Mouse (Mus musculus) embryonic facial prominence, embryonic 14.5 days (tissue): Measurements from ENCODE around the gene Tmem247. TPM values are rescaled to one million over a fixed set of nuclear protein-coding genes. Genes with fewer than 3 reads are reported as not detected.

Experiments
- ATAC-seq: fragments of 200-750 bp; cut with Nextera tagmentation; 2 replicates; pipeline ENCODE4 v1.8.0; 2017; ENCODE audit warnings: low read depth, moderate number of reproducible peaks, moderate TSS enrichment
- DNase-seq: peaks from one replicate; pipeline ENCODE4 v3.0.0-alpha.2; 2015; ENCODE audit warnings: low spot score
- H3K27ac ChIP-seq: fragments of 300-500 bp; sonication (generic); replicated peaks from 2 replicates; pipeline ENCODE4 v1.5.1; 2014; ENCODE audit warnings: low read depth, mild to moderate bottlenecking, low read length, moderate library complexity
- H3K27me3 ChIP-seq: fragments of 300-500 bp; sonication (generic); replicated peaks from 2 replicates; pipeline ENCODE4 v1.6.1; 2014; ENCODE audit warnings: low read length; ENCODE audit not compliant: control insufficient read depth, insufficient read depth
- H3K36me3 ChIP-seq: fragments of 300-500 bp; sonication (generic); 2 replicates; pipeline ENCODE4 v1.6.1; 2014; ENCODE audit warnings: low read length, mixed read lengths; ENCODE audit not compliant: control insufficient read depth, insufficient read depth
- H3K4me1 ChIP-seq: fragments of 300-500 bp; sonication (generic); 2 replicates; pipeline ENCODE4 v1.6.1; 2014; ENCODE audit warnings: antibody characterized with exemption, low read length; ENCODE audit not compliant: control insufficient read depth, insufficient read depth
- H3K4me2 ChIP-seq: fragments of 300-500 bp; sonication (generic); 2 replicates; pipeline ENCODE4 v1.6.1; 2014; ENCODE audit warnings: low read depth, mild to moderate bottlenecking, low read length, moderate library complexity, mixed read lengths
- H3K4me3 ChIP-seq: fragments of 300-500 bp; sonication (generic); 2 replicates; pipeline ENCODE4 v1.5.1; 2014; ENCODE audit warnings: low read depth, mild to moderate bottlenecking, low read length
- H3K9ac ChIP-seq: fragments of 300-500 bp; sonication (generic); 2 replicates; pipeline ENCODE4 v1.6.1; 2014; ENCODE audit warnings: low read depth, mild to moderate bottlenecking, low read length, moderate library complexity, mixed read lengths
- H3K9me3 ChIP-seq: fragments of 300-500 bp; sonication (generic); 2 replicates; pipeline ENCODE4 v1.6.1; 2016; ENCODE audit warnings: low read length; ENCODE audit not compliant: control insufficient read depth
- WGBS: fragments of 180-500 bp; shearing (Covaris S2); extraction: QIAGEN DNeasy Blood & Tissue Kit; methylation state at CpG from one replicate; pipeline ENCODE4 v1.1.7; 2014; 5-methylcytosine and 5-hydroxymethylcytosine counted together
- polyA plus RNA-seq: library from polyadenylated mRNA; unstranded; fragments of >200 nt; fragmentation: Nextera tagmentation; extraction: Ambion mirVana; gene quantifications from 2 replicates; pipeline ENCODE4 v1.2.1, GENCODE M21; 2014

Tmem247 gene
- polyA plus RNA-seq, 1 experiment from 2014 or later = not detected

DNA sequence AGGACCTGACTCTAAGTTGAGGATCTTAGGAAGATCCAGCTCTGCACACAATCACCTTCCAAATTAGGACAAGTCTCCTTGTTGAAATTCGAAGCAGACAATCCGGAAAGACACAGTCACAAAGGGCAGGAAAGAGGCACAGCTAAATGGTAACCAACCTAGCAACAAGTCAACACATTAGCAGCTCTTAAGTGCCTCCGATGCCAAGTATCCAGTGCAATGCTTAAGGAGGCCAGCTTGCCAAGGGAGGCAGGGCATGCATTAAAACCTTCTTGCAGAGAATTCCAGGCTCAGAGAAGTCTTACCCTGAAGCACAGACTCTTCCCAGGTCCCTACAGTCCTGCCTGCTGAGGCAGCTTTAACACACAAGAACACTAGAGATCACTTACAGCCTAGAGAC lies 7.5 kb downstream of the Tmem247 start:
- Histone ChIP-seq H3K9ac (no peak overlapping the region), H3K36me3 (no peaks in the 10 kb centered on the region), H3K9me3 (peaks cover 10% of the 10 kb centered on the region; the same call in 1 of the 2 replicates), H3K4me3 (no peak overlapping the region), H3K27me3 (no peaks in the 10 kb centered on the region), H3K4me2 (no peak overlapping the region), H3K4me1 (peaks cover 8% of the 10 kb centered on the region), H3K27ac (no peak overlapping the region)
- DNase-seq (no peak), ATAC-seq (no peak)
- 73% methylated on average over 3 of the region's 3 CpGs for WGBS

DNA sequence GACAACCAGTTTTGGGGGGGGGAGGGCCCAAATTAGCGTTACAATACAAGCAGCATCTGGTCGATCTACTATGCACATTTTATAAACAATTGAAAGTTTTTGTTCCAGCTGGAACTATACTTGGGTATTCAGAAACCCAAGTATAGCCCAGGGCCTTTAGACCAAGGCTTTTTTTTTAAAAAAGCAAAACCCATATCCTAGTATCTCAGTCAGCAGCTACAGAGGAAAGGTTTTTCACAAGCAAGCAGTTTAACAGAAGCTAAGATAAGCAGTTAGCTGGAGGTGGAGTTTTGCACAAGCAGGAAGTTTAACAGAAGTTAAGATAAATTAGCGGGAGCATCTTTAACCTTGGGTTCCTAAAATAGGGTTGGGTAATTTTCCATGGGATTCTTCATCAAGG lies 9.7 kb downstream of the Tmem247 start:
- Histone ChIP-seq H3K9ac (no peak overlapping the region), H3K4me1 (peaks cover 8% of the 10 kb centered on the region), H3K27ac (no peak overlapping the region), H3K9me3 (peaks cover 10% of the 10 kb centered on the region; the same call in 1 of the 2 replicates), H3K27me3 (no peaks in the 10 kb centered on the region), H3K4me3 (no peak overlapping the region), H3K4me2 (no peak overlapping the region), H3K36me3 (no peaks in the 10 kb centered on the region)
- ATAC-seq (no peak), DNase-seq (no peak)
- WGBS = 87% methylated on average over 3 of the region's 3 CpGs

GRCm38 (mm10) chr17:86929355-86929754 lies 12.2 kb downstream of the Tmem247 start:
- 79% methylated on average over 4 of the region's 6 CpGs for WGBS
- Histone ChIP-seq H3K27me3 (no peaks in the 10 kb centered on the region), H3K9me3 (peaks cover 10% of the 10 kb centered on the region; the same call in 1 of the 2 replicates), H3K4me3 (no peak overlapping the region), H3K9ac (no peak overlapping the region), H3K4me2 (no peak overlapping the region), H3K4me1 (no peaks in the 10 kb centered on the region), H3K36me3 (no peaks in the 10 kb centered on the region), H3K27ac (no peak overlapping the region)
- ATAC-seq (no peak), DNase-seq (no peak)

- peaks cover 10% of the 10 kb centered on the region; the same call in 1 of the 2 replicates for H3K9me3 ChIP-seq
- DNase-seq (peak; percentile 46), ATAC-seq (no peak)
- no peak overlapping the region for H3K4me2 ChIP-seq
- H3K4me3 ChIP-seq = no peak overlapping the region
- H3K36me3 ChIP-seq = no peaks in the 10 kb centered on the region
- H3K27ac ChIP-seq = no peak overlapping the region
- H3K4me1 ChIP-seq = no peaks in the 10 kb centered on the region
- H3K27me3 ChIP-seq = no peaks in the 10 kb centered on the region
- no peak overlapping the region for H3K9ac ChIP-seq
Measured at GRCm38 (mm10) chr17:86929981-86930380, 12.8 kb downstream of the Tmem247 start.

DNA sequence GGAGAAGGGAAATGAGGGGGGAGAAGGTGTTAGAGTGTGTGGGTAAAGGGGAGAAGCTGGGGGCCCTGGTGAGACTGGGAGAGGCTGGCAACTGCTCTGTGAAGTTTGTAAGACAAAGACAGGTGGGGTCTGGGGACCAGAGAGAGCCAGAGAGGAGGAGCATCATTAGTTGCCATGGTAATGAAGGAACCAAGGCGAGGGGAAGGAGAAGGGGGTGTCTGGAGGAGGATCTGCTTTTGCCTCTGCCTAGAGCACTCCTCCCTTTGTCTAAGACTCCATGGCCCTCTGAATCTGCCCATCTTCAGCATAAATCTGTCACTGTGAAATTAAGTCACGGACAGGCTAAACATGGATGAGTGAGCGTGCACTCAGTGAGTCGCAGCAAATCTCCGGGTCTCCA lies 15.7 kb downstream of the Tmem247 start:
- H3K4me3 ChIP-seq = no peak overlapping the region
- peak; percentile 20; the same call in 1 of the 2 replicates for ATAC-seq
- H3K27me3 ChIP-seq = no peaks in the 10 kb centered on the region
- H3K4me1 ChIP-seq = peaks cover 7% of the 10 kb centered on the region; the same call in 1 of the 2 replicates
- DNase-seq = no peak
- 41% methylated on average over 5 of the region's 5 CpGs for WGBS
- no peak overlapping the region for H3K27ac ChIP-seq
- no peak overlapping the region for H3K9ac ChIP-seq
- no peak overlapping the region for H3K4me2 ChIP-seq
- no peaks in the 10 kb centered on the region for H3K36me3 ChIP-seq
- no peaks in the 10 kb centered on the region for H3K9me3 ChIP-seq

- no peaks in the 10 kb centered on the region for H3K27me3 ChIP-seq
- H3K27ac ChIP-seq = peak overlapping the region; percentile 42
- H3K4me2 ChIP-seq = peak overlapping the region; percentile 76
- H3K9ac ChIP-seq = peak overlapping the region; percentile 57
- no peaks in the 10 kb centered on the region for H3K9me3 ChIP-seq
- WGBS = 43% methylated on average over 2 of the region's 2 CpGs
- DNase-seq (peak; percentile 57), ATAC-seq (no peak)
- H3K4me3 ChIP-seq = no peak overlapping the region
- H3K36me3 ChIP-seq = no peaks in the 10 kb centered on the region
- H3K4me1 ChIP-seq = peaks cover 7% of the 10 kb centered on the region; the same call in 1 of the 2 replicates
Measured at GRCm38 (mm10) chr17:86937064-86937463, 19.9 kb downstream of the Tmem247 start.

GRCm38 (mm10) chr17:86937497-86938155 lies 20.5 kb downstream of the Tmem247 start:
- peak overlapping the region; percentile 42 for H3K27ac ChIP-seq
- no peaks in the 10 kb centered on the region for H3K9me3 ChIP-seq
- H3K9ac ChIP-seq = peak overlapping the region; percentile 57
- 2% methylated on average over 20 of the region's 20 CpGs for WGBS
- no peaks in the 10 kb centered on the region for H3K27me3 ChIP-seq
- peak overlapping the region; percentile 42 for H3K4me3 ChIP-seq
- no peaks in the 10 kb centered on the region for H3K36me3 ChIP-seq
- H3K4me1 ChIP-seq = peaks cover 7% of the 10 kb centered on the region; the same call in 1 of the 2 replicates
- DNase-seq (peak; percentile 94), ATAC-seq (peak; percentile 91)
- peak overlapping the region; percentile 76 for H3K4me2 ChIP-seq

GRCm38 (mm10) chr17:86938683-86939082 lies 21.5 kb downstream of the Tmem247 start:
- H3K27me3 ChIP-seq = no peaks in the 10 kb centered on the region
- ATAC-seq (no peak), DNase-seq (no peak)
- H3K9me3 ChIP-seq = no peaks in the 10 kb centered on the region
- no peak overlapping the region for H3K9ac ChIP-seq
- WGBS = 48% methylated on average over 6 of the region's 7 CpGs
- no peak overlapping the region for H3K27ac ChIP-seq
- no peak overlapping the region for H3K4me2 ChIP-seq
- H3K4me1 ChIP-seq = peaks cover 7% of the 10 kb centered on the region; the same call in 1 of the 2 replicates
- H3K4me3 ChIP-seq = no peak overlapping the region
- no peaks in the 10 kb centered on the region for H3K36me3 ChIP-seq

GRCm38 (mm10) chr17:86942112-86942511 lies 25.0 kb downstream of the Tmem247 start:
- Histone ChIP-seq H3K9ac (no peak overlapping the region), H3K9me3 (no peaks in the 10 kb centered on the region), H3K4me3 (no peak overlapping the region), H3K27ac (no peak overlapping the region), H3K27me3 (no peaks in the 10 kb centered on the region), H3K4me2 (no peak overlapping the region), H3K4me1 (peaks cover 6% of the 10 kb centered on the region; the same call in 1 of the 2 replicates), H3K36me3 (no peaks in the 10 kb centered on the region)
- no peak for ATAC-seq
- DNase-seq = no peak
- 62% methylated on average over 6 of the region's 6 CpGs for WGBS
